Mouse (Mus musculus) hindbrain, embryonic 13.5 days (tissue): ENCODE measurements around the gene Mapk8ip2. TPM values are rescaled to one million over a fixed set of nuclear protein-coding genes. Genes with fewer than 3 reads are reported as not detected.
A peak's percentile ranks its signal among the peaks of the same experiment; 100 is the strongest.
"Not testable (repeated sequence)": the region's sequence is repeated elsewhere in the genome, so short reads cannot be mapped to it uniquely, and the experiment has no call there.

Experiments used
- ATAC-seq: fragments of 200-750 bp; cut with Nextera tagmentation; 2 replicates; pipeline ENCODE4 v1.8.0; 2017; ENCODE audit warnings: moderate TSS enrichment; ENCODE audit not compliant: low FRiP score
- H3K27ac ChIP-seq: fragments of 300-500 bp; sonication (generic); 2 replicates; pipeline ENCODE4 v1.5.1; 2015; ENCODE audit warnings: inconsistent platforms, mild to moderate bottlenecking, moderate library complexity
- H3K27me3 ChIP-seq: fragments of 300-500 bp; sonication (generic); 2 replicates; pipeline ENCODE4 v1.6.1; 2015; ENCODE audit warnings: mild to moderate bottlenecking, inconsistent platforms
- H3K36me3 ChIP-seq: fragments of 300-500 bp; sonication (generic); 2 replicates; pipeline ENCODE4 v1.6.1; 2015; ENCODE audit warnings: mild to moderate bottlenecking, inconsistent platforms
- H3K4me1 ChIP-seq: fragments of 300-500 bp; sonication (generic); replicated peaks from 2 replicates; pipeline ENCODE4 v1.6.1; 2015; ENCODE audit warnings: inconsistent platforms
- H3K4me2 ChIP-seq: fragments of 300-500 bp; sonication (generic); 2 replicates; pipeline ENCODE4 v1.6.1; 2015; ENCODE audit warnings: inconsistent platforms, mild to moderate bottlenecking, moderate library complexity
- H3K4me3 ChIP-seq: fragments of 300-500 bp; sonication (generic); 2 replicates; pipeline ENCODE4 v1.5.1; 2015; ENCODE audit warnings: mild to moderate bottlenecking, inconsistent platforms
- H3K9ac ChIP-seq: fragments of 300-500 bp; sonication (generic); 2 replicates; pipeline ENCODE4 v1.6.1; 2015; ENCODE audit warnings: mild to moderate bottlenecking, inconsistent platforms
- H3K9me3 ChIP-seq: fragments of 300-500 bp; sonication (generic); 2 replicates; pipeline ENCODE4 v1.6.1; 2016; ENCODE audit warnings: inconsistent platforms
- WGBS: fragments of 180-500 bp; shearing (Covaris S2); methylation state at CpG from one replicate; pipeline ENCODE4 v1.1.7; 2015; 5-methylcytosine and 5-hydroxymethylcytosine counted together
- polyA plus RNA-seq: library from polyadenylated mRNA; unstranded; fragments of >200 nt; fragmentation: Nextera tagmentation; extraction: Ambion mirVana; gene quantifications from 2 replicates; pipeline ENCODE4 v1.2.1, GENCODE M21; 2015

Mapk8ip2 gene
- polyA plus RNA-seq, 1 experiment from 2014 or later, result 74.0 TPM

- H3K4me2 ChIP-seq, result peak within 1 kb of the TSS; percentile 90
- peaks cover 26% of the 10 kb centered on the region for H3K36me3 ChIP-seq
- no peaks in the 10 kb centered on the region for H3K9me3 ChIP-seq
- peak within 1 kb of the TSS; percentile 78 for H3K4me3 ChIP-seq
- no peaks in the 10 kb centered on the region for H3K27me3 ChIP-seq
- peak; percentile 95 for ATAC-seq
- WGBS, result under 1% methylated on average over 70 of the region's 70 CpGs
- H3K9ac ChIP-seq, result peak within 1 kb of the TSS; percentile 84
- peaks cover 28% of the 10 kb centered on the region for H3K4me1 ChIP-seq
- H3K27ac ChIP-seq, result peak within 1 kb of the TSS; percentile 98
These were observed 24.1 kb upstream of the Mapk8ip2 start, which contains the start of the genes C730034F03Rik, Gm44502 and Chkb for GRCm38 (mm10) chr15:89429352-89430221. TSS of gene C730034F03Rik (plus strand) at chr15:89429589. TSS of gene Gm44502 (minus strand) at chr15:89429696. TSS of gene Chkb (minus strand) at chr15:89429908.

- Histone ChIP-seq H3K27me3 (no peaks in the 10 kb centered on the region), H3K9me3 (no peaks in the 10 kb centered on the region), H3K9ac (peak overlapping the region; percentile 84), H3K4me1 (peaks cover 28% of the 10 kb centered on the region), H3K4me2 (peak overlapping the region; percentile 90), H3K36me3 (peaks cover 25% of the 10 kb centered on the region), H3K4me3 (peak overlapping the region; percentile 78), H3K27ac (peak overlapping the region; percentile 98)
- 49% methylated on average over 6 of the region's 6 CpGs for WGBS
- ATAC-seq, result no peak
These were observed 23.4 kb upstream of the Mapk8ip2 start for GRCm38 (mm10) chr15:89430341-89430740.

- H3K36me3 ChIP-seq, result peaks cover 22% of the 10 kb centered on the region
- not testable (repeated sequence) for H3K9ac ChIP-seq, H3K27ac ChIP-seq, H3K27me3 ChIP-seq, H3K4me3 ChIP-seq, H3K9me3 ChIP-seq, ATAC-seq
- peaks cover 28% of the 10 kb centered on the region for H3K4me1 ChIP-seq
- 79% methylated on average over 9 of the region's 9 CpGs for WGBS
- peak overlapping the region; percentile 90 for H3K4me2 ChIP-seq
These were observed 22.9 kb upstream of the Mapk8ip2 start for GRCm38 (mm10) chr15:89430771-89431170.

GRCm38 (mm10) chr15:89431271-89431670 lies 22.4 kb upstream of the Mapk8ip2 start:
- WGBS, result 94% methylated on average over 3 of the region's 3 CpGs
- Histone ChIP-seq H3K4me2 (no peak overlapping the region), H3K9ac (no peak overlapping the region), H3K9me3 (no peaks in the 10 kb centered on the region), H3K27ac (no peak overlapping the region), H3K4me3 (no peak overlapping the region), H3K27me3 (no peaks in the 10 kb centered on the region), H3K36me3 (peaks cover 17% of the 10 kb centered on the region), H3K4me1 (peaks cover 28% of the 10 kb centered on the region)
- no peak for ATAC-seq

GRCm38 (mm10) chr15:89431806-89432205 lies 21.9 kb upstream of the Mapk8ip2 start:
- peaks cover 28% of the 10 kb centered on the region for H3K4me1 ChIP-seq
- no peak overlapping the region for H3K4me2 ChIP-seq
- no peak overlapping the region for H3K4me3 ChIP-seq
- 91% methylated on average over 6 of the region's 6 CpGs for WGBS
- no peak for ATAC-seq
- no peak overlapping the region for H3K27ac ChIP-seq
- no peaks in the 10 kb centered on the region for H3K27me3 ChIP-seq
- H3K36me3 ChIP-seq, result peaks cover 11% of the 10 kb centered on the region
- no peak overlapping the region for H3K9ac ChIP-seq
- no peaks in the 10 kb centered on the region for H3K9me3 ChIP-seq

GRCm38 (mm10) chr15:89432946-89433345 lies 20.8 kb upstream of the Mapk8ip2 start:
- no peak for ATAC-seq
- WGBS, result 74% methylated on average over 4 of the region's 4 CpGs
- no peak overlapping the region for H3K9ac ChIP-seq

GRCm38 (mm10) chr15:89434136-89434535 lies 19.6 kb upstream of the Mapk8ip2 start:
- Histone ChIP-seq H3K27ac (no peak overlapping the region), H3K9ac (no peak overlapping the region), H3K4me3 (no peak overlapping the region), H3K4me1 (peaks cover 14% of the 10 kb centered on the region), H3K4me2 (no peak overlapping the region), H3K9me3 (no peaks in the 10 kb centered on the region), H3K36me3 (no peaks in the 10 kb centered on the region), H3K27me3 (no peaks in the 10 kb centered on the region)
- ATAC-seq, result no peak
- 68% methylated on average over 3 of the region's 3 CpGs for WGBS

More at GRCm38 (mm10) chr15:89432946-89433345, 20.8 kb upstream of the Mapk8ip2 start:
- Histone ChIP-seq H3K9me3 (no peaks in the 10 kb centered on the region), H3K36me3 (no peaks in the 10 kb centered on the region), H3K4me1 (peaks cover 24% of the 10 kb centered on the region), H3K4me3 (no peak overlapping the region), H3K27me3 (no peaks in the 10 kb centered on the region), H3K27ac (no peak overlapping the region), H3K4me2 (no peak overlapping the region)

GRCm38 (mm10) chr15:89435878-89436277 lies 17.8 kb upstream of the Mapk8ip2 start:
- WGBS, result 91% methylated on average over 5 of the region's 5 CpGs
- H3K27ac ChIP-seq, result no peak overlapping the region
- no peak overlapping the region for H3K4me3 ChIP-seq
- no peaks in the 10 kb centered on the region for H3K36me3 ChIP-seq
- no peak overlapping the region for H3K4me2 ChIP-seq
- no peaks in the 10 kb centered on the region for H3K27me3 ChIP-seq
- H3K4me1 ChIP-seq, result peaks cover 8% of the 10 kb centered on the region; the same call in 1 of the 2 replicates
- ATAC-seq, result no peak
- H3K9ac ChIP-seq, result no peak overlapping the region
- H3K9me3 ChIP-seq, result no peaks in the 10 kb centered on the region

- no peak for ATAC-seq
- WGBS, result 43% methylated on average over 8 of the region's 8 CpGs
- Histone ChIP-seq H3K4me1 (no peaks in the 10 kb centered on the region), H3K36me3 (0 out of 2 replicates have a peak, but pooled peaks cover 4% of the 10 kb centered on the region), H3K9me3 (no peaks in the 10 kb centered on the region), H3K27me3 (no peaks in the 10 kb centered on the region), H3K4me3 (no peak overlapping the region), H3K27ac (no peak overlapping the region), H3K4me2 (no peak overlapping the region), H3K9ac (no peak overlapping the region)
These were observed 11.1 kb upstream of the Mapk8ip2 start for GRCm38 (mm10) chr15:89442486-89443070.

- H3K4me2 ChIP-seq, result peak overlapping the region; percentile 87
- H3K9me3 ChIP-seq, result no peaks in the 10 kb centered on the region
- H3K4me3 ChIP-seq, result peak overlapping the region; percentile 72
- H3K27ac ChIP-seq, result peak overlapping the region; percentile 90
- peaks cover 11% of the 10 kb centered on the region; the same call in 1 of the 2 replicates for H3K27me3 ChIP-seq
- peaks cover 43% of the 10 kb centered on the region for H3K4me1 ChIP-seq
- H3K9ac ChIP-seq, result peak overlapping the region; percentile 88
- WGBS, result 4% methylated on average over 24 of the region's 24 CpGs
- H3K36me3 ChIP-seq, result peaks cover 20% of the 10 kb centered on the region
- peak; percentile 84 for ATAC-seq
These were observed 528 bp upstream of the Mapk8ip2 start for GRCm38 (mm10) chr15:89452906-89453864.

- Histone ChIP-seq H3K4me3 (peak overlapping the region; percentile 72), H3K9ac (peak overlapping the region; percentile 88), H3K4me2 (peak overlapping the region; percentile 87), H3K36me3 (peaks cover 36% of the 10 kb centered on the region), H3K27me3 (peaks cover 11% of the 10 kb centered on the region; the same call in 1 of the 2 replicates), H3K9me3 (no peaks in the 10 kb centered on the region), H3K27ac (peak overlapping the region; percentile 90), H3K4me1 (peaks cover 43% of the 10 kb centered on the region)
- 16% methylated on average over 4 of the region's 6 CpGs for WGBS
- ATAC-seq, result no peak
These were observed 1.1 kb downstream of the Mapk8ip2 start for GRCm38 (mm10) chr15:89454857-89455256.
